Mouse (Mus musculus) adipocyte (in vitro differentiated cells): ENCODE measurements around the gene Tbc1d16.
A peak's percentile ranks its signal among the peaks of the same experiment; 100 is the strongest.

Experiments used
- DNase-seq: peaks from one replicate; pipeline ENCODE4 v3.0.0-alpha.2; 2016; ENCODE audit warnings: low spot score

The Tbc1d16 gene

GRCm38 (mm10) chr11:119143376-119144002, 84.8 kb downstream of the Tbc1d16 start:
- DNase-seq = no peak

- DNase-seq = no peak
These were observed 85.7 kb downstream of the Tbc1d16 start for GRCm38 (mm10) chr11:119142615-119143014.

GRCm38 (mm10) chr11:119139026-119139425, 89.3 kb downstream of the Tbc1d16 start:
- no peak for DNase-seq

- no peak for DNase-seq
These were observed 90.1 kb downstream of the Tbc1d16 start for GRCm38 (mm10) chr11:119138205-119138604.

GRCm38 (mm10) chr11:119134586-119134985, 93.7 kb downstream of the Tbc1d16 start:
- no peak for DNase-seq

GRCm38 (mm10) chr11:119133437-119134221, 94.7 kb downstream of the Tbc1d16 start:
- DNase-seq = peak; percentile 88

- DNase-seq = no peak
These were observed 95.9 kb downstream of the Tbc1d16 start for GRCm38 (mm10) chr11:119132198-119133035.

- DNase-seq = no peak
These were observed 98.1 kb downstream of the Tbc1d16 start for GRCm38 (mm10) chr11:119130081-119130765.

GRCm38 (mm10) chr11:119129281-119130058, 98.8 kb downstream of the Tbc1d16 start:
- no peak for DNase-seq

- DNase-seq = no peak
These were observed 99.5 kb downstream of the Tbc1d16 start for GRCm38 (mm10) chr11:119128668-119129280.

GRCm38 (mm10) chr11:119127686-119128473, 100.4 kb downstream of the Tbc1d16 start:
- DNase-seq = peak; percentile 97

- DNase-seq = peak; percentile 61
These were observed 101.2 kb downstream of the Tbc1d16 start for GRCm38 (mm10) chr11:119127147-119127546.

- peak; percentile 97 for DNase-seq
These were observed 102.1 kb downstream of the Tbc1d16 start for GRCm38 (mm10) chr11:119125929-119126861.

- DNase-seq = peak; percentile 75
These were observed 103.8 kb downstream of the Tbc1d16 start for GRCm38 (mm10) chr11:119124536-119124935.

GRCm38 (mm10) chr11:119123522-119124319, 104.6 kb downstream of the Tbc1d16 start:
- no peak for DNase-seq

GRCm38 (mm10) chr11:119122396-119122795, 105.9 kb downstream of the Tbc1d16 start:
- no peak for DNase-seq

- DNase-seq = no peak
These were observed 109.4 kb downstream of the Tbc1d16 start for GRCm38 (mm10) chr11:119118905-119119304.

GRCm38 (mm10) chr11:119117945-119118344, 110.4 kb downstream of the Tbc1d16 start:
- DNase-seq = no peak
